Mouse (Mus musculus) midbrain, embryonic 16.5 days (tissue): ENCODE measurements around the gene Hnrnpl. TPM values are rescaled to one million over a fixed set of nuclear protein-coding genes. Genes with fewer than 3 reads are reported as not detected.

Experiments
- ATAC-seq: fragments of 200-750 bp; cut with Nextera tagmentation; 2 replicates; pipeline ENCODE4 v1.8.0; 2017; ENCODE audit warnings: moderate TSS enrichment
- H3K27ac ChIP-seq: fragments of 300-500 bp; sonication (generic); 2 replicates; pipeline ENCODE4 v1.5.1; 2014; ENCODE audit warnings: mild to moderate bottlenecking, low read length, mixed read lengths
- H3K27me3 ChIP-seq: fragments of 300-500 bp; sonication (generic); 2 replicates; pipeline ENCODE4 v1.6.1; 2014; ENCODE audit warnings: low read depth, low read length, mixed read lengths; ENCODE audit not compliant: control insufficient read depth, insufficient read depth
- H3K36me3 ChIP-seq: fragments of 300-500 bp; sonication (generic); 2 replicates; pipeline ENCODE4 v1.6.1; 2014; ENCODE audit warnings: mild to moderate bottlenecking, low read length, moderate library complexity, mixed read lengths; ENCODE audit not compliant: control insufficient read depth, insufficient read depth
- H3K4me1 ChIP-seq: fragments of 300-500 bp; sonication (generic); 2 replicates; pipeline ENCODE4 v1.6.1; 2014; ENCODE audit warnings: mild to moderate bottlenecking, low read length, mixed read lengths; ENCODE audit not compliant: control insufficient read depth, insufficient read depth
- H3K4me2 ChIP-seq: fragments of 300-500 bp; sonication (generic); 2 replicates; pipeline ENCODE4 v1.6.1; 2014; ENCODE audit warnings: mild to moderate bottlenecking, low read length, mixed read lengths
- H3K4me3 ChIP-seq: fragments of 300-500 bp; sonication (generic); 2 replicates; pipeline ENCODE4 v1.5.1; 2014; ENCODE audit warnings: low read depth, mild to moderate bottlenecking, low read length, moderate library complexity, mixed read lengths
- H3K9ac ChIP-seq: fragments of 300-500 bp; sonication (generic); 2 replicates; pipeline ENCODE4 v1.6.1; 2014; ENCODE audit warnings: low read depth, low read length, mixed read lengths
- H3K9me3 ChIP-seq: fragments of 300-500 bp; sonication (generic); replicated peaks from 2 replicates; pipeline ENCODE4 v1.6.1; 2014; ENCODE audit warnings: mild to moderate bottlenecking, low read length, mixed read lengths; ENCODE audit not compliant: control insufficient read depth, poor library complexity, severe bottlenecking
- WGBS: fragments of 180-500 bp; shearing (Covaris S2); extraction: QIAGEN DNeasy Blood & Tissue Kit; methylation state at CpG from one replicate; pipeline ENCODE4 v1.1.7; 2014; 5-methylcytosine and 5-hydroxymethylcytosine counted together
- polyA plus RNA-seq: library from polyadenylated mRNA; unstranded; fragments of >200 nt; fragmentation: Nextera tagmentation; extraction: Ambion mirVana; gene quantifications from 2 replicates; pipeline ENCODE4 v1.2.1, GENCODE M21; 2015

Hnrnpl gene
- polyA plus RNA-seq, 1 experiment from 2014 or later: 134 TPM

GRCm38 (mm10) chr7:28785161-28785560 is 23.2 kb upstream of the Hnrnpl start:
- Histone ChIP-seq H3K4me2 (no peak overlapping the region), H3K9me3 (no peaks in the 10 kb centered on the region), H3K4me1 (no peaks in the 10 kb centered on the region), H3K9ac (no peak overlapping the region), H3K27ac (no peak overlapping the region), H3K36me3 (0 out of 2 replicates have a peak, but pooled peaks cover 2% of the 10 kb centered on the region), H3K4me3 (no peak overlapping the region), H3K27me3 (no peaks in the 10 kb centered on the region)
- no peak for ATAC-seq
- 72% methylated on average over 5 of the region's 5 CpGs for WGBS

- H3K27ac ChIP-seq: no peak overlapping the region
- ATAC-seq: no peak
- 0 out of 2 replicates have a peak, but pooled peaks cover 2% of the 10 kb centered on the region for H3K36me3 ChIP-seq
- no peak overlapping the region for H3K4me3 ChIP-seq
- H3K4me1 ChIP-seq: no peaks in the 10 kb centered on the region
- no peaks in the 10 kb centered on the region for H3K27me3 ChIP-seq
- no peak overlapping the region for H3K9ac ChIP-seq
- no peaks in the 10 kb centered on the region for H3K9me3 ChIP-seq
- 93% methylated on average over 9 of the region's 9 CpGs for WGBS
- no peak overlapping the region for H3K4me2 ChIP-seq
These were observed 20.5 kb upstream of the Hnrnpl start for GRCm38 (mm10) chr7:28787884-28788283.

GRCm38 (mm10) chr7:28788307-28789195 is 19.8 kb upstream of the Hnrnpl start, which contains the start of gene Rinl:
TSS of gene Rinl (plus strand) at chr7:28788969.
- Histone ChIP-seq H3K9me3 (no peaks in the 10 kb centered on the region), H3K27me3 (no peaks in the 10 kb centered on the region), H3K4me2 (no peak within 1 kb of the TSS), H3K9ac (no peak within 1 kb of the TSS), H3K4me1 (no peaks in the 10 kb centered on the region), H3K4me3 (no peak within 1 kb of the TSS), H3K36me3 (0 out of 2 replicates have a peak, but pooled peaks cover 2% of the 10 kb centered on the region), H3K27ac (no peak within 1 kb of the TSS)
- no peak for ATAC-seq
- WGBS: 76% methylated on average over 5 of the region's 5 CpGs

- no peaks in the 10 kb centered on the region for H3K4me1 ChIP-seq
- no peaks in the 10 kb centered on the region for H3K27me3 ChIP-seq
- 0 out of 2 replicates have a peak, but pooled peaks cover 2% of the 10 kb centered on the region for H3K36me3 ChIP-seq
- H3K4me3 ChIP-seq: no peak overlapping the region
- H3K4me2 ChIP-seq: no peak overlapping the region
- no peak for ATAC-seq
- no peak overlapping the region for H3K27ac ChIP-seq
- WGBS: 83% methylated on average over 3 of the region's 3 CpGs
- no peak overlapping the region for H3K9ac ChIP-seq
- no peaks in the 10 kb centered on the region for H3K9me3 ChIP-seq
These were observed 19.1 kb upstream of the Hnrnpl start for GRCm38 (mm10) chr7:28789235-28789634.

- Histone ChIP-seq H3K9ac (no peak overlapping the region), H3K27me3 (no peaks in the 10 kb centered on the region), H3K4me3 (no peak overlapping the region), H3K4me2 (no peak overlapping the region), H3K9me3 (no peaks in the 10 kb centered on the region), H3K4me1 (no peaks in the 10 kb centered on the region), H3K27ac (no peak overlapping the region), H3K36me3 (0 out of 2 replicates have a peak, but pooled peaks cover 2% of the 10 kb centered on the region)
- 51% methylated on average over 8 of the region's 8 CpGs for WGBS
- ATAC-seq: no peak
These were observed 18.1 kb upstream of the Hnrnpl start for GRCm38 (mm10) chr7:28790066-28790806.

- 0 out of 2 replicates have a peak, but pooled peaks cover 2% of the 10 kb centered on the region for H3K36me3 ChIP-seq
- 0 out of 2 replicates have a peak, but pooled peaks cover 3% of the 10 kb centered on the region for H3K4me1 ChIP-seq
- no peak overlapping the region for H3K27ac ChIP-seq
- no peak overlapping the region for H3K4me3 ChIP-seq
- ATAC-seq: no peak
- H3K4me2 ChIP-seq: no peak overlapping the region
- no peak overlapping the region for H3K9ac ChIP-seq
- H3K27me3 ChIP-seq: no peaks in the 10 kb centered on the region; the same call in 1 of the 2 replicates
- H3K9me3 ChIP-seq: no peaks in the 10 kb centered on the region
These were observed 16.6 kb upstream of the Hnrnpl start for GRCm38 (mm10) chr7:28791706-28792105.

GRCm38 (mm10) chr7:28792391-28793185 is 15.8 kb upstream of the Hnrnpl start:
- H3K9ac ChIP-seq: no peak overlapping the region
- no peak overlapping the region for H3K4me2 ChIP-seq
- no peak overlapping the region for H3K4me3 ChIP-seq
- no peaks in the 10 kb centered on the region; the same call in 1 of the 2 replicates for H3K27me3 ChIP-seq
- H3K9me3 ChIP-seq: no peaks in the 10 kb centered on the region
- H3K27ac ChIP-seq: no peak overlapping the region
- WGBS: 89% methylated on average over 12 of the region's 14 CpGs
- H3K36me3 ChIP-seq: 0 out of 2 replicates have a peak, but pooled peaks cover 2% of the 10 kb centered on the region
- no peak for ATAC-seq
- H3K4me1 ChIP-seq: 0 out of 2 replicates have a peak, but pooled peaks cover 4% of the 10 kb centered on the region

- no peak for ATAC-seq
- H3K4me2 ChIP-seq: no peak overlapping the region
- H3K4me1 ChIP-seq: 0 out of 2 replicates have a peak, but pooled peaks cover 4% of the 10 kb centered on the region
- WGBS: 33% methylated on average over 2 of the region's 2 CpGs
- H3K27me3 ChIP-seq: no peaks in the 10 kb centered on the region; the same call in 1 of the 2 replicates
- H3K9ac ChIP-seq: no peak overlapping the region
- no peaks in the 10 kb centered on the region for H3K36me3 ChIP-seq
- no peak overlapping the region for H3K27ac ChIP-seq
- H3K9me3 ChIP-seq: no peaks in the 10 kb centered on the region
- no peak overlapping the region for H3K4me3 ChIP-seq
These were observed 14.5 kb upstream of the Hnrnpl start for GRCm38 (mm10) chr7:28793834-28794233.
